Mouse (Mus musculus) neutrophil, adult 5-6 weeks (primary cell): ENCODE data around the gene Exosc2. TPM values are rescaled to one million over a fixed set of nuclear protein-coding genes. Genes with fewer than 3 reads are reported as not detected.

Experiments
- ATAC-seq: fragments of 151-379, 151-347 bp; 2 replicates; pipeline ENCODE4 v1.8.0; 2017; ENCODE audit warnings: mild to moderate bottlenecking, moderate TSS enrichment; ENCODE audit not compliant: insufficient number of reproducible peaks, poor library complexity, low FRiP score, severe bottlenecking; ENCODE audit errors: extremely low read depth
- total RNA-seq: library from RNA; stranded (forward); fragments of 200-1000 nt; gene quantifications from 2 replicates; pipeline ENCODE4 v1.2.3, GENCODE M21; 2017

The Exosc2 gene
- total RNA-seq, 1 experiment from 2014 or later = 27.1 TPM

DNA sequence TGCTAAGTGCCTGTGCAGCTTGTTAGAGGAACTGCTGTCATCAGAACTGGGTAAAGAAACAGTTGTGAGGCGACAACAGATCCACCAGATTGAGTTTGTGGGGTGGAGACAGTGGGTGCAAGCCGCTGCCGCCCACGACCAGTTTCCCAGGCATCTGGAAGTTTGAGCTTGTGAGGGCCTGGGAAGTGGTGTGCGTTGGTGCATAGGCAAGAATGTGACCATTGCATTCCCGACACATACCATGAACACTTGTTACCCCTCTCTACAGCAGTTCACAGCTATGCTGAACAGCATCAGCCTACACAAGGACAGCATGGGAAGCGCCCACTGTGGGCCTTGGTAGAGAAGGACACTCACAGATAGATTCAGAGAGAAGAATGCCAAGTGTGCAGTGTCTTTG, 45.5 kb downstream of the Exosc2 start:
- no peak for ATAC-seq

DNA sequence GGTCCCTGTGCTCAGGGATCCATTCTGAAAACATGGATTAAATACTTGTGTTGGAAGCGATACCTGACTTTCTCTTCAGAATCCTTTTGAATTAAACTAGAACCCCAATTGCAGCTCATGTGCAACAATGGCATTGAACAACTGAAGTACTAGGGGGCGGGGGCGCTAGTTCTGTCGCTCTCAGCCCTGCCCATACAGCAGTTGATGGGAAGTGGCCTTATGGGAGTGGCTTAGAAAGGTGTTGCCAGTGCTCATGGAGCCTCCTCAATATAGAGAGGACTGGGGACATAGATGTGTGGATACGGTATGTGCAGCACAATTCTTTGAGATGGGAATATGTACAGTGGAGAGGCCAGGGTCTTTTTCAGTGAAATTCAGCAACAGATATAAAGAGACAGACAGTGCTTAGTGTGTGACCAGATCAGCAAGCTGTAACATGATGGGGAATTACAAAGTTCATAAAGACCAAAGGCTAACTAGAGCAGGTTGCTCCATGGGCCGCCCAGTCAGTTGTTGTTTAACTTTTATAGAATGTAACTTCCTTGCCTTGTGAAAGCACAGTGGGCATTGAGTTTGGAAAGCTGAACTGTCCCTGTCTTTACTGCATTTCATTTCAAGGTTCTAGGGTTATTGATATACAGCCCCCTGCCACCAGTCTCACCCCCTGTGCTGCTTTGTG, 48.8 kb downstream of the Exosc2 start:
- ATAC-seq = no peak

DNA sequence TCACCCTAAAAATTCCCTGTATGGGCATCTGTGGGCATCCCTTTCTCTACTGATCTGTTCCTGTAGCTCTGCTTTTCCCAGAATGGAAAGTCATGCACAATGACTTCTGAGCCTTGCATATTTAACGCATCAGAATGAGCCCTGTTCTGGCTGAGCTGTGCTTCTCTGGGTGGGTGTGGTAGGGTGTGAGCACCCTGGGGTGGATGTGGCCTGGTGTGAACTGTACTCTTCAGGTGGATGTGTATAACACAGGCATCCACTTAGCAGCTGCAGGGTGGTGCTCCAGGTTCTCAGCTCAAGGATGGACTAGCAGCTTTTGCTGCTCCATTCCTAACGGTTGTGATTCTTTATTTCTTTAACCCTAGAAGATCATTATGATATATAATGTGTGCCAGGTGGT, 49.4 kb downstream of the Exosc2 start:
- no peak for ATAC-seq

DNA sequence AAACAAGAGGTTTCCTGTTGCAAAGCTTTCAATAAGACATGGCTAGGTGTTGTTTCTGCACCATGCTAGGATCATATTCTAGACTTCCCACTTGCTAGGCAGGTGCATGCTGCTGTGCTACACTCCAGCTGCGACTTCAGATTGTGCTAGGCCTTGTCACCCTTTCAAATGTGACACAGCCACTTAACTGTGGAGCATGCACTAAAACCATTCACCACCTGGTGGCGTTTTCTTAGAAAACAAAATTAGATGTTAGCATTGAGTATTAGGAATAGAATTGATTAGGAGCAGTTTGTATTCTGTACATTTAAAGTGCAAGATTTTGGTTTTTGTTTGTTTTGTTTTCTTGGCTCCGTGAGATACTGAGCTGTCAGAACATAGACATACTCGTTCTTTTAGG, 50.3 kb downstream of the Exosc2 start:
- no peak for ATAC-seq

DNA sequence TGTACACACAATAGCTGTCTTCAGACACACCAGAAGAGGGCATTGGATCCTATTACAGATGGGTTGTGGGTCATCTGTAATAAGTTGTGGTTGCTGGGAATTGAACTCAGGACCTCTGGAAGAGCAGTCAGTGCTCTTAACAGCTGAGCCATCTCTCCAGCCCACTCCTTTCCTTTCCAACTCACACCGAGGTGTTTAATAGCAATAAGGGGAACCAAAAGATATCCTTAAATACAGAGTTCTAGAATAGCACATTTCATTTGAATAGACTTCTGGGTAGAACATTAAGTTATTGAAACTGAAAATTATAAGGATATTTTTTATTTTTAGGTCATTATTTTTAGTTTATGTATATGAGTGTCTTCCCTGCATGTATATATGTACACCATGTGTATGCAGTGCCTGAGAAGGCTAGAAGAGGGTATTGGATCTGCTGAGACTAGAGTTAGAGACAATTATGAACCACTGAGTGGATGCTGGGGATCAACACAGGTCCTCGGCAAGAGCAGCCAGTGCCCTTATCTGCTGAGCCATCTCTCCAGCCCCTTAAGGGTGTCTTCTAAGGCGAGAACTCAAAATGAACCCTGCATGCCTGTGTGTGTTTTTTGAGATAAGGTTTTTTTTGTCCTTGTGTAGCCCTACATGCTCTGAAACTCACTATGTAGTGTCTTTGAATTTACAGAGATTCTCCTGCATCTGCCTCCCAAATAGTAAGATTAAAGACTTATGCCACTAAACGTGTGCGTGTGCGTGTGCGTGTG, 54.4 kb downstream of the Exosc2 start:
- ATAC-seq = no peak

DNA sequence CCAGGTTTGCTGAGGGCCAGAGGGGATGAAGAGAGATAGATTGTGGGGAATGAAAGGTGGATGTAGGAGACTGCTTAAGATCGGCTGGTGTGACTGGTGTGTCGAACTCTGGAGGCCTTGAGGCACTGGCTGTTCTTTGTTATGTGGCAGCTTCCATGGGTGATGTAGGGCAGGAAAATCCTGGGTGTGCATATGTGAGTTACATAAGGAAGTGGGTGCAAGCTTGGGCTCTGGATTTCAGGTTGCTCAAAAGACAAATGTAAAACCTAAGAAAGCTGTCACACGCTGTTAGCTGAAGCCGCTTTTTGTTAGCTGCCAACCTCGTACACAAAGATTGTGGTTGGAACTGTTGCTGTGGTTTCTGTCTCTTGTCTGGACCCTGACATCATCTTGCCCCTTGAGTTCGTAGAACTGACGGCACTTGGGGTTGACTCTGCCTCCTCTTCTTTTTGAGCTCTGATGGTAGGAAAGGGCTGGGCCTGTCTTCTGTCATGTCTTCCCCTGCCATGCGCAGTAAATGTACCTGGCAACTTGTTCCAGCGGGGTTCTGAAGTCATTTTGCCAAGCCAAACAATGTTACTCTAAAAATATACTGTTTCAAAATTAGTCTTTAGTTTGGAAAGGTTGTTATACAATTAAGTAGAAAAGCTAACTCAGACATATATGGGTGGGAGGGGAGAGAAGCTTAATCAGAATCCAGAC, 57.2 kb downstream of the Exosc2 start:
- no peak for ATAC-seq

DNA sequence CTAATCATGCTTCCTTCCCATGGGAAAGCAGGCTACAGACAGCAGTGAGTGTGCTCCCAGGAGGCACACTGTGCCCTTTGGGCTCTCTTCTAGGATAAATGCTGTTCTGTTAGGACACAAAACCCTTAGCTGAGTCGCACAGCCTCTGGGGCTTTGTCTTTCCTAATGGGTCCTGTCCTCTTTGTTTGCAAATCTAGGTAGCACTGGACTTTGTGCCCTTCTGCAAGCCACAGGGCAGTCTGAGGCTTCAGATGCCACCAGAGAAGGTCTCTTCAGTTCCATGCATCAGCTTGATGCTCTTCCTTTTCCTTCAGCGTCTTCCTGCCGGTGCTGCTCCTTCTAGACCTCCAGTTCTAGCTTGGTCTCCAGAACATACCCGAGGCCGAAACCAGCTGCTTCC, 60.1 kb downstream of the Exosc2 start:
- no peak for ATAC-seq

Other genes with a start within 250 kb of the Exosc2 start
- gene Ass1, start 200.5 kb upstream of the Exosc2 start, total RNA-seq = 10.6 and 18.4 TPM in 2 replicates
- 7.0 and 13.1 TPM in 2 replicates for gene Fubp3, start 98.1 kb upstream of the Exosc2 start, total RNA-seq
- not detected in 2 replicates for gene Prdm12, start 30.7 kb upstream of the Exosc2 start, total RNA-seq
- 29.3 and 34.1 TPM in 2 replicates for gene Abl1, start 17.7 kb downstream of the Exosc2 start, total RNA-seq
- 2.6 and 2.8 TPM in 2 replicates for gene Qrfp, start 139.9 kb downstream of the Exosc2 start, total RNA-seq
- not detected in 2 replicates for gene Fibcd1, start 175.3 kb downstream of the Exosc2 start, total RNA-seq
- not detected in 2 replicates for gene Lamc3, start 216.6 kb downstream of the Exosc2 start, total RNA-seq